Mouse (Mus musculus) erythroblast, embryonic 14.5 days (primary cell): ENCODE results near the gene Acat3.

Experiments
- GATA1 ChIP-seq: IDR thresholded peaks from 2 replicates; pipeline ENCODE4 v1.6.1; 2012; ENCODE audit warnings: low read length, inconsistent platforms, mixed read lengths
- TAL1 ChIP-seq: IDR thresholded peaks from 3 replicates; pipeline ENCODE4 v1.6.1; 2012; ENCODE audit warnings: low read length, inconsistent platforms, mixed read lengths

DNA sequence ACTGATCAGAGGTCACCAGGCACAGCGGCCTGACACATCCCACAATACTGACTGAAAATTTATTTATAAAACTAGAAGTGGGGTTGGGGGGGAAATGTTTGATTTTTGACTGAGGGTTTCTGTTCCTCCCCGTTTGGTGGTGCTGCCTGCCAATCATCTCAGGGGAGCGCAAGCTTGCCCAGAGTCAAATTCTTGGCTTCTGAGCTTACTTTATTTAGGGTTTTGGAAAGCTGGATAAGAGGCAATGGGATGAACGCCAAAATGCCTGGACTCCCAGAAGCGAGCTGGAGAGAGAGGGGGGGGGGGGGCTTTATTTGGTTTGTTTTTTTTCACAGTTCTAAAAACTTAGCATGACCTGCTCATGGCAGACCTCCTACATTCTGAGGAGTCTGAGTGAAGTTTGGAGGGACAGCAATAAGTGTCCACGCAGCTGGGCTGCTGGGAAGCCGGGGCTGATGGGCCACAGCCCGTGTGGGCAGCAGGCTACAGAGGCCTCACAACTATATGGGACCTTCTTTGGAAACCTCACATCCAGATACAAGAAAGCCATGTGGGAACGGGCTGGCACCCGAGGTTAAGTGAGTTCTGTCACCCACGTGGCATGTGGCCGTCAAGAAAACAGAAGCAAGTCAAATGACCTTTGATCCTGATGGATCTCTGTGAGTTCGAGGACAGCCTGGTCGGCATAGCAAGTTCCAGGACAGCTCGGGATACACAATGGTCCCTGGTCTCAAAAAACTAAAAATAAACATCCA, 53.2 kb downstream of the Acat3 start:
- no peak for TF ChIP-seq GATA1
- TF ChIP-seq TAL1 = no peak
